ENCODE assay signal across 8 mouse cellular contexts in the genomic region with DNA sequence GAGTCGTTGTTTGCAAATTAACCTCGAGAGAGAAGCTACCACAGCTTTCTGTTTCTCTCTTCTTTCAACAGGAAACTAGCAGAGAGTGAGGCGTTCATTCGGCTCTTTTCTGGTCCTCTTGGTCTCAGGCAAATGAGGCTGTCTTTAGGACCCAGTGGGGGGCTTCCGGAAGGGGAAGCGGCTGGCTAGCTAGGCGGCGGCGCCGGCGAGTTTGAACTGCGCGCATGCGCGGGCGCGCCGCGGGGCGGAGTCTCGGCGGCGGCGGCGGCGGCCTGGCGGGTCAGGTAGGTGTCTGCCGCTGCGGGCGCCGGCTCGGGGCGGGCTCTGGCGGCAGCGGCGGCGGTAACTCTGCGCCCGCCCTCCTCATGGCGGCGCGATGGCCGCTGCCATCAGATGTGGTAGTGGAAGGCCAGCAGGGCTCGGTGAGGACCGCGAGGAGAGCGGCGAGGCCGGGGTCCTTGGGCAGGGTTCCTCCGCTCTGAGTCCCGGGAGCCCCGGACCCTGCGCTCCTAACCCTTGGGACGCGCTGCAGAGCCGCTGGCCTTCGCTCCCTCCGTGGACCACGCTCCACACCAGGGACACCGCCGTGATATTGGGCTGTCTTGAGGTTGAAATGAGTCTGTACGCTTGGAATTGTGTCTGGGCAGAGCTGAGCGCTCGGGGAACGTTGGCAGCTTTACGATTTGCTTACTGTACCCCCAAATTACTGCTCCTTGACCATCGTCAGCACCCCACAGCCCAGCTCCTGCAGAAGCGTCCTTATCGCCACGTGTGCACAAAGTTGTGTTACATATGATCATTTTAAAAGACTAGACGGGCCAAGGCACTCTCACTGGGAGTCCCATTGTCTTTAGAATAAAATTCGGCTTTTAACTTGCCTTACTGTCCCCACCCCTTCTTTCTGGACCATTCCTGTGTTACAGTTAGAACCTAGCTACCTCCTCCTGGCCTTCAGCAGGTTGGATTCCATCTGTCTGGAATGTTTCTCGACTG. TPM values are rescaled to one million over a fixed set of nuclear protein-coding genes. Genes with fewer than 3 reads are reported as not detected.
DNase-seq lines count a peak whose midpoint lies in the region; TF ChIP-seq lines count a peak whose summit lies in the region.

A gene (minus strand): TSS at position 171 of the 993 bp plus-strand sequence.
A gene (plus strand): TSS at position 249 of the 993 bp plus-strand sequence.

- DNase-seq in WW6 (ENCODE audit: low read depth, low spot score), result peak; percentile 67
- DNase-seq in cerebellum, postnatal 4 days (ENCODE audit: low spot score in 2 of 2), result peak; percentile 87 to 96
- DNase-seq in gastrocnemius, adult 2 months, result peak; percentile 95
- DNase-seq in hindlimb bud, embryonic 11.5 days (ENCODE audit: extremely low spot score, low read depth, low spot score), result peak; percentile 81
- DNase-seq in left cerebral cortex, adult 8-10 months (ENCODE audit: low spot score in 2 of 2), result peak; percentile 76 to 85
- DNase-seq in right cerebral cortex, postnatal 10 days (ENCODE audit: low spot score in 2 of 2), result peak; percentile 93 to 94
- DNase-seq in urinary bladder, postnatal 25 days (ENCODE audit: low spot score), result peak; percentile 95

- intact Hi-C loops in gastrocnemius, adult 2 months (cut with DNase I), result no loop called here

- peaks cover 39% of the 10 kb centered on the region for H3K4me1 ChIP-seq in megakaryocyte, embryonic 14.5 days

- H3K36me3 ChIP-seq in megakaryocyte, embryonic 14.5 days (replicated peaks; ENCODE audit: low read length), result peaks cover 18% of the 10 kb centered on the region

- H3K4me3 ChIP-seq in gastrocnemius, adult 2 months, result peak within 1 kb of the TSS; percentile 96
- H3K4me3 ChIP-seq in megakaryocyte, embryonic 14.5 days (replicated peaks), result peak within 1 kb of the TSS; percentile 98

- H3K27me3 ChIP-seq in megakaryocyte, embryonic 14.5 days (replicated peaks), result no peaks in the 10 kb centered on the region

- TF ChIP-seq CTCF in gastrocnemius, adult 2 months (IDR thresholded peaks at IDR 0.05), result peak; percentile 36; the same call in 1 of the 2 replicates

- H3K27ac ChIP-seq in gastrocnemius, adult 2 months, result peak within 1 kb of the TSS; percentile 93

- H3K9me3 ChIP-seq in megakaryocyte, embryonic 14.5 days, result no peaks in the 10 kb centered on the region

RNA-seq across cellular contexts. Expression of the first gene that starts in this region (rescaled TPM):
- not detected for total RNA-seq in gastrocnemius, adult 2 months (2021)
- total RNA-seq in left cerebral cortex, adult 8-10 months (2022), result under 1 TPM; 0.15 to 0.77 (median 0.62) TPM
- polyA plus RNA-seq in megakaryocyte, embryonic 14.5 days (2012; ENCODE audit: insufficient read depth, low replicate concordance), result 4.5 TPM in 1 of 2 replicates, not detected in the other

RNA-seq across cellular contexts. Expression of the second gene that starts in this region (rescaled TPM):
- 1 to 10 TPM; 3.6 to 6.6 TPM for total RNA-seq in gastrocnemius, adult 2 months (2021)
- total RNA-seq in left cerebral cortex, adult 8-10 months (2022), result 10 to 100 TPM; 18.0 to 27.7 (median 22.2) TPM
- polyA plus RNA-seq in megakaryocyte, embryonic 14.5 days (2012; ENCODE audit: insufficient read depth, low replicate concordance), result 6.7 and 6.9 TPM in 2 replicates

Comparison
In these comparisons a context has a peak if more than half of its experiments do, and no peak if none do; other contexts are left out.
1. Peak in every context shown above with its lines: DNase-seq, H3K4me3 ChIP-seq and H3K27ac ChIP-seq.